Mouse (Mus musculus): ENCODE measurements around the gene Tbx19.

DNA sequence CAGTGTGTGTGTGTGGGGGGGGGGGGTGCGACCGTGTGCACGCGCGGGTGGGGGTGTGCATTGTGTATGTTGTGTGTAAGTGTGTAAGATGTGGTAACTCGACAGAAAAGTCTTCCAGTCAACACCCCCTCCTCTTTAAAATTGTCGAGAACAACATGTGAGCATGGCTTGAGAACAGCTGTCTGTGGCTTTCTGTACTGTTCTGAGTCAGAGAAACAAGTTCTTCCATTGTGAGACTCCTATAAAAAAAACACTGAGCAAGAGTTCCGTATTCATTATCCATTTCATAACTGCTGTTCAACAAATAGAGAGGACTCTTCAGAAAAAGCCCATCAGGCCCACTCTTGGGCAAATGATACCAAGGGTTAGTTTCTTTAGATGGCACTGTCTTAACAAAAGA lies 40.2 kb upstream of the Tbx19 start:
- TF ChIP-seq CTCF (IDR thresholded peaks at IDR 0.05; ENCODE audit: low read depth, low read length), result no peak
- TF ChIP-seq POLR2A (IDR thresholded peaks at IDR 0.05; ENCODE audit: insufficient read depth, low read length), result no peak
